Mouse (Mus musculus) heart, embryonic 16.5 days (tissue): Measurements from ENCODE around the gene Atp23. TPM values are rescaled to one million over a fixed set of nuclear protein-coding genes. Genes with fewer than 3 reads are reported as not detected.

Experiments used
- ATAC-seq: fragments of 200-750 bp; cut with Nextera tagmentation; replicated peaks from 2 replicates; pipeline ENCODE4 v1.8.0; 2017; ENCODE audit warnings: moderate number of reproducible peaks; ENCODE audit not compliant: insufficient read depth, low FRiP score; ENCODE audit errors: extremely low read depth
- H3K27ac ChIP-seq: fragments of 300-500 bp; sonication (generic); 2 replicates; pipeline ENCODE4 v1.5.1; 2014; ENCODE audit warnings: mild to moderate bottlenecking, low read length, control low read depth, moderate library complexity
- H3K27me3 ChIP-seq: fragments of 300-500 bp; sonication (generic); 2 replicates; pipeline ENCODE4 v1.6.1; 2014; ENCODE audit warnings: low read length, mixed read lengths; ENCODE audit not compliant: control insufficient read depth, insufficient read depth
- H3K36me3 ChIP-seq: fragments of 300-500 bp; sonication (generic); 2 replicates; pipeline ENCODE4 v1.6.1; 2014; ENCODE audit not compliant: control insufficient read depth, insufficient read depth
- H3K4me1 ChIP-seq: fragments of 300-500 bp; sonication (generic); 2 replicates; pipeline ENCODE4 v1.6.1; 2014; ENCODE audit warnings: low read length, mixed read lengths; ENCODE audit not compliant: control insufficient read depth, insufficient read depth
- H3K4me2 ChIP-seq: fragments of 300-500 bp; sonication (generic); 2 replicates; pipeline ENCODE4 v1.6.1; 2014; ENCODE audit warnings: low read depth, mild to moderate bottlenecking, control low read depth, low read length
- H3K4me3 ChIP-seq: fragments of 300-500 bp; sonication (generic); 2 replicates; pipeline ENCODE4 v1.5.1; 2014; ENCODE audit warnings: mild to moderate bottlenecking, control low read depth, low read length
- H3K9ac ChIP-seq: fragments of 300-500 bp; sonication (generic); 2 replicates; pipeline ENCODE4 v1.6.1; 2014; ENCODE audit warnings: low read length, control low read depth
- H3K9me3 ChIP-seq: fragments of 300-500 bp; sonication (generic); replicated peaks from 2 replicates; pipeline ENCODE4 v1.6.1; 2016; ENCODE audit warnings: low read length; ENCODE audit not compliant: control insufficient read depth
- WGBS: fragments of 180-500 bp; shearing (Covaris S2); extraction: QIAGEN DNeasy Blood & Tissue Kit; methylation state at CpG from one replicate; pipeline ENCODE4 v1.1.7; 2014; 5-methylcytosine and 5-hydroxymethylcytosine counted together
- polyA plus RNA-seq: library from polyadenylated mRNA; unstranded; fragments of >200 nt; fragmentation: Nextera tagmentation; extraction: Ambion mirVana; gene quantifications from 2 replicates; pipeline ENCODE4 v1.2.1, GENCODE M21; 2015

Atp23 gene
- polyA plus RNA-seq, 1 experiment from 2014 or later, result 11.3 TPM

GRCm38 (mm10) chr10:126894061-126894460, 7.1 kb downstream of the Atp23 start:
- H3K4me3 ChIP-seq, result no peak overlapping the region
- WGBS, result 94% methylated on average over 15 of the region's 15 CpGs
- no peak overlapping the region for H3K4me2 ChIP-seq
- no peak for ATAC-seq
- H3K27ac ChIP-seq, result no peak overlapping the region
- peaks cover 37% of the 10 kb centered on the region for H3K36me3 ChIP-seq
- H3K4me1 ChIP-seq, result no peaks in the 10 kb centered on the region
- H3K9ac ChIP-seq, result no peak overlapping the region
- H3K27me3 ChIP-seq, result no peaks in the 10 kb centered on the region
- H3K9me3 ChIP-seq, result no peaks in the 10 kb centered on the region

GRCm38 (mm10) chr10:126893145-126893544, 8.0 kb downstream of the Atp23 start:
- Histone ChIP-seq H3K27me3 (no peaks in the 10 kb centered on the region), H3K4me1 (no peaks in the 10 kb centered on the region), H3K36me3 (peaks cover 42% of the 10 kb centered on the region), H3K4me2 (no peak overlapping the region), H3K9ac (no peak overlapping the region), H3K4me3 (no peak overlapping the region), H3K27ac (no peak overlapping the region), H3K9me3 (peaks cover 3% of the 10 kb centered on the region; the same call in 1 of the 2 replicates)
- 96% methylated on average over 7 of the region's 7 CpGs for WGBS
- no peak for ATAC-seq

- no peak for ATAC-seq
- Histone ChIP-seq H3K4me2 (no peak overlapping the region), H3K27ac (no peak overlapping the region), H3K36me3 (no peaks in the 10 kb centered on the region), H3K9ac (no peak overlapping the region), H3K4me3 (no peak overlapping the region), H3K27me3 (no peaks in the 10 kb centered on the region), H3K9me3 (no peaks in the 10 kb centered on the region), H3K4me1 (no peaks in the 10 kb centered on the region)
- 85% methylated on average over 3 of the region's 3 CpGs for WGBS
Measured at GRCm38 (mm10) chr10:126873755-126874154, 27.4 kb downstream of the Atp23 start.

GRCm38 (mm10) chr10:126872256-126872655, 28.9 kb downstream of the Atp23 start:
- H3K4me2 ChIP-seq, result no peak overlapping the region
- WGBS, result 45% methylated on average over 5 of the region's 5 CpGs
- no peaks in the 10 kb centered on the region for H3K4me1 ChIP-seq
- H3K9me3 ChIP-seq, result no peaks in the 10 kb centered on the region
- no peaks in the 10 kb centered on the region for H3K27me3 ChIP-seq
- H3K36me3 ChIP-seq, result no peaks in the 10 kb centered on the region
- no peak overlapping the region for H3K4me3 ChIP-seq
- H3K9ac ChIP-seq, result no peak overlapping the region
- H3K27ac ChIP-seq, result no peak overlapping the region
- no peak for ATAC-seq

- no peak for ATAC-seq
Measured at GRCm38 (mm10) chr10:126869372-126870318, 31.5 kb downstream of the Atp23 start.

GRCm38 (mm10) chr10:126865284-126865683, 35.9 kb downstream of the Atp23 start:
- Histone ChIP-seq H3K9ac (no peak overlapping the region), H3K27ac (no peak overlapping the region), H3K4me1 (no peaks in the 10 kb centered on the region), H3K4me3 (no peak overlapping the region), H3K36me3 (no peaks in the 10 kb centered on the region), H3K4me2 (no peak overlapping the region), H3K27me3 (no peaks in the 10 kb centered on the region), H3K9me3 (no peaks in the 10 kb centered on the region)
- WGBS, result 89% methylated on average over 8 of the region's 8 CpGs
- ATAC-seq, result no peak

More at GRCm38 (mm10) chr10:126869372-126870318, 31.5 kb downstream of the Atp23 start:
- Histone ChIP-seq H3K27me3 (no peaks in the 10 kb centered on the region), H3K4me2 (peak overlapping the region; percentile 58), H3K4me1 (no peaks in the 10 kb centered on the region), H3K27ac (no peak overlapping the region), H3K9ac (no peak overlapping the region), H3K4me3 (peak overlapping the region; percentile 40), H3K9me3 (no peaks in the 10 kb centered on the region), H3K36me3 (no peaks in the 10 kb centered on the region)
- 20% methylated on average over 23 of the region's 23 CpGs for WGBS

- no peak overlapping the region for H3K27ac ChIP-seq
- no peaks in the 10 kb centered on the region for H3K9me3 ChIP-seq
- ATAC-seq, result no peak
- H3K4me2 ChIP-seq, result no peak overlapping the region
- H3K36me3 ChIP-seq, result no peaks in the 10 kb centered on the region
- H3K4me1 ChIP-seq, result no peaks in the 10 kb centered on the region
- H3K4me3 ChIP-seq, result no peak overlapping the region
- WGBS, result 67% methylated on average over 12 of the region's 12 CpGs
- no peak overlapping the region for H3K9ac ChIP-seq
- H3K27me3 ChIP-seq, result no peaks in the 10 kb centered on the region
Measured at GRCm38 (mm10) chr10:126862193-126862592, 39.0 kb downstream of the Atp23 start.

- WGBS, result 77% methylated on average over 10 of the region's 10 CpGs
Measured at GRCm38 (mm10) chr10:126853286-126853685, 47.9 kb downstream of the Atp23 start.

GRCm38 (mm10) chr10:126845309-126845911, 55.7 kb downstream of the Atp23 start:
- Histone ChIP-seq H3K4me3 (no peak overlapping the region), H3K9ac (no peak overlapping the region), H3K4me1 (no peaks in the 10 kb centered on the region), H3K36me3 (no peaks in the 10 kb centered on the region), H3K4me2 (peak overlapping the region; percentile 36; the same call in 1 of the 2 replicates), H3K27ac (no peak overlapping the region), H3K9me3 (peaks cover 3% of the 10 kb centered on the region; the same call in 1 of the 2 replicates), H3K27me3 (no peaks in the 10 kb centered on the region)
- ATAC-seq, result no peak
- WGBS, result 40% methylated on average over 10 of the region's 10 CpGs

More at GRCm38 (mm10) chr10:126853286-126853685, 47.9 kb downstream of the Atp23 start:
- H3K4me3 ChIP-seq, result no peak overlapping the region
- no peak for ATAC-seq
- no peaks in the 10 kb centered on the region for H3K36me3 ChIP-seq
- no peak overlapping the region for H3K27ac ChIP-seq
- H3K9me3 ChIP-seq, result peaks cover 3% of the 10 kb centered on the region; the same call in 1 of the 2 replicates
- no peaks in the 10 kb centered on the region for H3K4me1 ChIP-seq
- no peak overlapping the region for H3K4me2 ChIP-seq
- no peak overlapping the region for H3K9ac ChIP-seq
- no peaks in the 10 kb centered on the region for H3K27me3 ChIP-seq
